Mouse (Mus musculus) kidney, adult 2 months (tissue): ENCODE data around the gene Gm21983. TPM values are rescaled to one million over a fixed set of nuclear protein-coding genes. Genes with fewer than 3 reads are reported as not detected.
A peak's percentile ranks its signal among the peaks of the same experiment; 100 is the strongest.

Experiments
- DNase-seq: peaks from one replicate; pipeline ENCODE4 v3.0.0; 2021
- H3K27ac ChIP-seq: fragments of 200-500 bp; 2 replicates; pipeline ENCODE4 v1.5.1; 2012; ENCODE audit warnings: low read depth, low read length, control low read depth, inconsistent platforms; ENCODE audit not compliant: insufficient read depth
- H3K27me3 ChIP-seq: fragments of 200-500 bp; replicated peaks from 2 replicates; pipeline ENCODE4 v1.6.1; 2012; ENCODE audit warnings: mild to moderate bottlenecking, moderate library complexity, low read length, inconsistent platforms; ENCODE audit not compliant: control insufficient read depth, insufficient read depth
- H3K36me3 ChIP-seq: fragments of 200-500 bp; 2 replicates; pipeline ENCODE4 v1.6.1; 2012; ENCODE audit warnings: mild to moderate bottlenecking, moderate library complexity, low read length, inconsistent platforms; ENCODE audit not compliant: control insufficient read depth, insufficient read depth
- H3K4me1 ChIP-seq: fragments of 200-500 bp; 2 replicates; pipeline ENCODE4 v1.6.1; 2011; ENCODE audit warnings: low read length; ENCODE audit not compliant: control insufficient read depth, insufficient read depth
- H3K4me3 ChIP-seq: fragments of 200-500 bp; 2 replicates; pipeline ENCODE4 v1.5.1; 2011; ENCODE audit warnings: mild to moderate bottlenecking, low read depth, low read length, control low read depth; ENCODE audit not compliant: insufficient read depth
- CTCF ChIP-seq: fragments of 200-500 bp; conservative IDR thresholded peaks from 2 replicates; pipeline ENCODE4 v1.5.1; 2011; ENCODE audit warnings: low read depth, mild to moderate bottlenecking, control low read depth, low read length, moderate library complexity, mixed read lengths; ENCODE audit not compliant: insufficient read depth, insufficient read length
- POLR2A ChIP-seq: fragments of 200-500 bp; IDR thresholded peaks from one replicate; pipeline ENCODE4 v1.6.1; 2011; ENCODE audit warnings: low read depth, low read length, control low read depth
- WGBS: fragments of 180-500 bp; shearing (Covaris S2); methylation state at CpG from one replicate; pipeline ENCODE4 v1.1.7; 2018; 5-methylcytosine and 5-hydroxymethylcytosine counted together
- polyA plus RNA-seq: library from polyadenylated mRNA; depleted of rRNA; stranded (reverse); fragments of >200 nt; gene quantifications from 2 replicates; pipeline ENCODE4 v1.2.3, GENCODE M21; 2012

Gene Gm21983
- polyA plus RNA-seq, 1 experiment, result not detected

GRCm38 (mm10) chr7:27133156-27133555 lies 47.7 kb downstream of the Gm21983 start:
- H3K27me3 ChIP-seq, result no peaks in the 10 kb centered on the region
- H3K4me3 ChIP-seq, result no peak overlapping the region
- no peaks in the 10 kb centered on the region for H3K36me3 ChIP-seq
- peaks cover 11% of the 10 kb centered on the region; the same call in 1 of the 2 replicates for H3K4me1 ChIP-seq
- TF ChIP-seq CTCF, result no peak
- TF ChIP-seq POLR2A, result no peak
- no peak overlapping the region for H3K27ac ChIP-seq
- peak; percentile 74 for DNase-seq
- WGBS, result 42% methylated on average over 12 of the region's 12 CpGs

- DNase-seq, result peak; percentile 68
- Histone ChIP-seq H3K36me3 (no peaks in the 10 kb centered on the region), H3K4me1 (peaks cover 11% of the 10 kb centered on the region; the same call in 1 of the 2 replicates), H3K4me3 (no peak overlapping the region), H3K27ac (no peak overlapping the region), H3K27me3 (no peaks in the 10 kb centered on the region)
- WGBS, result 9% methylated on average over 10 of the region's 10 CpGs
- TF ChIP-seq CTCF, result peak; percentile 30; the same call in 1 of the 2 replicates
- TF ChIP-seq POLR2A, result no peak
Observed at GRCm38 (mm10) chr7:27132588-27132987, 48.3 kb downstream of the Gm21983 start.

- Histone ChIP-seq H3K27me3 (no peaks in the 10 kb centered on the region), H3K36me3 (no peaks in the 10 kb centered on the region), H3K27ac (no peak overlapping the region), H3K4me3 (no peak overlapping the region), H3K4me1 (peaks cover 11% of the 10 kb centered on the region; the same call in 1 of the 2 replicates)
- TF ChIP-seq CTCF, result peak; percentile 30; the same call in 1 of the 2 replicates
- TF ChIP-seq POLR2A, result no peak
- DNase-seq, result no peak
- WGBS, result 66% methylated on average over 2 of the region's 2 CpGs
Observed at GRCm38 (mm10) chr7:27131387-27131786, 49.5 kb downstream of the Gm21983 start.

- no peaks in the 10 kb centered on the region for H3K27me3 ChIP-seq
Observed at GRCm38 (mm10) chr7:27130521-27131370, 50.1 kb downstream of the Gm21983 start.

GRCm38 (mm10) chr7:27129811-27130210 lies 51.1 kb downstream of the Gm21983 start:
- peak overlapping the region; percentile 49; the same call in 1 of the 2 replicates for H3K27ac ChIP-seq
- WGBS, result 64% methylated on average over 12 of the region's 12 CpGs
- DNase-seq, result peak; percentile 74
- peak overlapping the region; percentile 51 for H3K4me3 ChIP-seq
- no peaks in the 10 kb centered on the region for H3K36me3 ChIP-seq
- TF ChIP-seq POLR2A (no peak), CTCF (no peak)
- peaks cover 11% of the 10 kb centered on the region; the same call in 1 of the 2 replicates for H3K4me1 ChIP-seq
- H3K27me3 ChIP-seq, result no peaks in the 10 kb centered on the region

More at GRCm38 (mm10) chr7:27130521-27131370, 50.1 kb downstream of the Gm21983 start:
- H3K36me3 ChIP-seq, result no peaks in the 10 kb centered on the region
- no peak for TF ChIP-seq CTCF
- TF ChIP-seq POLR2A, result no peak
- peaks cover 11% of the 10 kb centered on the region; the same call in 1 of the 2 replicates for H3K4me1 ChIP-seq
- peak overlapping the region; percentile 49 for H3K27ac ChIP-seq
- peak; percentile 77 for DNase-seq
- 81% methylated on average over 22 of the region's 22 CpGs for WGBS
- H3K4me3 ChIP-seq, result peak overlapping the region; percentile 51

GRCm38 (mm10) chr7:27128946-27129345 lies 51.9 kb downstream of the Gm21983 start:
- no peaks in the 10 kb centered on the region for H3K36me3 ChIP-seq

GRCm38 (mm10) chr7:27128162-27128561 lies 52.7 kb downstream of the Gm21983 start:
- TF ChIP-seq CTCF, result peak; percentile 82
- no peak for TF ChIP-seq POLR2A
- DNase-seq, result peak; percentile 62
- WGBS, result 45% methylated on average over 3 of the region's 3 CpGs

More at GRCm38 (mm10) chr7:27128946-27129345, 51.9 kb downstream of the Gm21983 start:
- H3K27me3 ChIP-seq, result no peaks in the 10 kb centered on the region
- TF ChIP-seq POLR2A (no peak), CTCF (no peak)
- WGBS, result 66% methylated on average over 13 of the region's 13 CpGs
- peak; percentile 62 for DNase-seq
- peaks cover 11% of the 10 kb centered on the region; the same call in 1 of the 2 replicates for H3K4me1 ChIP-seq
- no peak overlapping the region for H3K27ac ChIP-seq
- no peak overlapping the region for H3K4me3 ChIP-seq

More at GRCm38 (mm10) chr7:27128162-27128561, 52.7 kb downstream of the Gm21983 start:
- Histone ChIP-seq H3K4me3 (no peak overlapping the region), H3K4me1 (peaks cover 11% of the 10 kb centered on the region; the same call in 1 of the 2 replicates), H3K36me3 (no peaks in the 10 kb centered on the region), H3K27ac (no peak overlapping the region), H3K27me3 (no peaks in the 10 kb centered on the region)
